Mouse (Mus musculus) liver, postnatal 0 days (tissue): ENCODE results near the gene Bpifb2. TPM values are rescaled to one million over a fixed set of nuclear protein-coding genes. Genes with fewer than 3 reads are reported as not detected.

Experiments used
- ATAC-seq: fragments of 200-750 bp; cut with Nextera tagmentation; 2 replicates; pipeline ENCODE4 v1.8.0; 2017; ENCODE audit warnings: mild to moderate bottlenecking, moderate library complexity
- DNase-seq: peaks from one replicate; pipeline ENCODE4 v3.0.0-alpha.2; 2016
- H3K27ac ChIP-seq: fragments of 300-500 bp; sonication (generic); 2 replicates; pipeline ENCODE4 v1.5.1; 2014; ENCODE audit warnings: antibody characterized with exemption, moderate library complexity, mild to moderate bottlenecking, low read depth
- H3K27me3 ChIP-seq: fragments of 300-500 bp; sonication (generic); 2 replicates; pipeline ENCODE4 v1.6.1; 2014; ENCODE audit warnings: low read length, control low read depth, mixed read lengths; ENCODE audit not compliant: insufficient read depth
- H3K36me3 ChIP-seq: fragments of 300-500 bp; sonication (generic); replicated peaks from 2 replicates; pipeline ENCODE4 v1.6.1; 2014; ENCODE audit warnings: mild to moderate bottlenecking, control low read depth, low read length, moderate library complexity, mixed read lengths; ENCODE audit not compliant: insufficient read depth
- H3K4me1 ChIP-seq: fragments of 300-500 bp; sonication (generic); 2 replicates; pipeline ENCODE4 v1.6.1; 2014; ENCODE audit warnings: antibody characterized with exemption, mild to moderate bottlenecking, control low read depth; ENCODE audit not compliant: insufficient read depth
- H3K4me2 ChIP-seq: fragments of 300-500 bp; sonication (generic); 2 replicates; pipeline ENCODE4 v1.6.1; 2014; ENCODE audit warnings: low read depth, mild to moderate bottlenecking, low read length, moderate library complexity, mixed read lengths
- H3K4me3 ChIP-seq: fragments of 300-500 bp; sonication (generic); 2 replicates; pipeline ENCODE4 v1.5.1; 2014; ENCODE audit warnings: low read depth, low read length
- H3K9ac ChIP-seq: fragments of 300-500 bp; sonication (generic); replicated peaks from 2 replicates; pipeline ENCODE4 v1.6.1; 2014; ENCODE audit warnings: mild to moderate bottlenecking, moderate library complexity
- H3K9me3 ChIP-seq: fragments of 300-500 bp; sonication (generic); 2 replicates; pipeline ENCODE4 v1.6.1; 2016; ENCODE audit warnings: mild to moderate bottlenecking, control low read depth, low read length, mixed read lengths
- CTCF ChIP-seq: sonication (generic); IDR thresholded peaks from 2 replicates; pipeline ENCODE4 v1.5.1; 2016; ENCODE audit warnings: antibody characterized with exemption, low read depth
- EP300 ChIP-seq: IDR thresholded peaks from 2 replicates; pipeline ENCODE4 v1.6.1; 2016; ENCODE audit warnings: antibody characterized with exemption, low read depth, mild to moderate bottlenecking
- WGBS: fragments of 180-500 bp; shearing (Covaris S2); extraction: QIAGEN DNeasy Blood & Tissue Kit; methylation state at CpG from one replicate; pipeline ENCODE4 v1.1.7; 2014; ENCODE audit not compliant: insufficient replicate concordance; 5-methylcytosine and 5-hydroxymethylcytosine counted together
- polyA plus RNA-seq: library from polyadenylated mRNA; unstranded; fragments of >200 nt; fragmentation: Nextera tagmentation; extraction: Ambion mirVana; gene quantifications from 2 replicates; pipeline ENCODE4 v1.2.1, GENCODE M21; 2015

The Bpifb2 gene
- polyA plus RNA-seq, 1 experiment from 2014 or later, result not detected

GRCm38 (mm10) chr2:153937843-153938242 lies 63.0 kb downstream of the Bpifb2 start, which contains the start of gene Bpifb4:
Bpifb4 (plus strand) TSS chr2:153938212.
- Histone ChIP-seq H3K4me1 (no peaks in the 10 kb centered on the region), H3K36me3 (no peaks in the 10 kb centered on the region), H3K4me3 (no peak within 1 kb of the TSS), H3K27ac (no peak within 1 kb of the TSS), H3K27me3 (0 out of 2 replicates have a peak, but pooled peaks cover 2% of the 10 kb centered on the region), H3K9ac (no peak within 1 kb of the TSS), H3K9me3 (no peaks in the 10 kb centered on the region), H3K4me2 (no peak within 1 kb of the TSS)
- no peak for DNase-seq
- ATAC-seq, result no peak
- 35% methylated on average over 5 of the region's 5 CpGs for WGBS
- TF ChIP-seq EP300 (no peak), CTCF (no peak)

DNA sequence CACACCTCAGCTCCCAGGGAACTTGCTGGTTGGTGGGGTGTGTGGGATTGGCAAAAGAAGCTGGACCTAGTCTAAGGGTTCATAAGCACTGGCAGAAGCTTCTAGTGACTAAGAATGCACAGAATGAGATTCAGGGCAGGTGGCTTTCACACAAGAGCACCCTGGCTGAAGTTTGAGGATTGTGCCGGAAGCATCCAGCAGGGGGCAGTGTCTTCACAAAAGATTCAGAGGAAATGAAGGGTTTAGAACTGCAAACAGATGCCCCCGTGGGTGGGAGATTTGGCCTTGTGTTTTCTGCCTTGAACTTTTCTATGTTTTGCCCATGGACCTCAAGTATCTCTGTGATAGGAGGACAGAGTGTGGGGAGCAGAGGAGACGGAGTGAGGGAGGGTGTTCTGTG lies 68.7 kb downstream of the Bpifb2 start:
- no peak for ATAC-seq
- WGBS, result 33% methylated on average over 3 of the region's 3 CpGs
- H3K9ac ChIP-seq, result no peak overlapping the region
- no peak overlapping the region for H3K4me2 ChIP-seq
- H3K27ac ChIP-seq, result no peak overlapping the region
- no peaks in the 10 kb centered on the region for H3K27me3 ChIP-seq
- no peaks in the 10 kb centered on the region for H3K4me1 ChIP-seq
- H3K4me3 ChIP-seq, result no peak overlapping the region
- peak; percentile 70 for DNase-seq
- no peaks in the 10 kb centered on the region for H3K9me3 ChIP-seq
- peak; percentile 73 for TF ChIP-seq CTCF
- no peak for TF ChIP-seq EP300
- no peaks in the 10 kb centered on the region for H3K36me3 ChIP-seq

GRCm38 (mm10) chr2:153944567-153944966 lies 69.7 kb downstream of the Bpifb2 start:
- H3K27me3 ChIP-seq, result no peaks in the 10 kb centered on the region
- ATAC-seq (peak; percentile 82), DNase-seq (peak; percentile 41)
- H3K9ac ChIP-seq, result no peak overlapping the region
- H3K27ac ChIP-seq, result no peak overlapping the region
- H3K9me3 ChIP-seq, result no peaks in the 10 kb centered on the region
- WGBS, result 59% methylated on average over 8 of the region's 8 CpGs
- no peak overlapping the region for H3K4me3 ChIP-seq
- no peaks in the 10 kb centered on the region for H3K36me3 ChIP-seq
- no peaks in the 10 kb centered on the region for H3K4me1 ChIP-seq
- no peak for TF ChIP-seq CTCF
- TF ChIP-seq EP300, result no peak
- H3K4me2 ChIP-seq, result no peak overlapping the region

Other genes with a start within 250 kb of the Bpifb2 start
- gene Commd7, start 242.3 kb upstream of the Bpifb2 start, polyA plus RNA-seq, result 31.2 and 32.9 TPM in 2 replicates
- 4.8 and 5.3 TPM in 2 replicates for gene Dnmt3b, start 225.6 kb upstream of the Bpifb2 start, polyA plus RNA-seq
- gene Dnmt3c, start 178.4 kb upstream of the Bpifb2 start, polyA plus RNA-seq, result 0.19 and 0.46 TPM in 2 replicates
- 79.0 and 79.2 TPM in 2 replicates for gene Mapre1, start 133.8 kb upstream of the Bpifb2 start, polyA plus RNA-seq
- 0.04 TPM in 1 of 2 replicates, not detected in the other for gene Efcab8, start 95.1 kb upstream of the Bpifb2 start, polyA plus RNA-seq
- gene Sun5, start 4.0 kb upstream of the Bpifb2 start, polyA plus RNA-seq, result not detected in 2 replicates
- gene Bpifb6, start 25.3 kb downstream of the Bpifb2 start, polyA plus RNA-seq, result not detected in 2 replicates
- 0.08 TPM in 1 of 2 replicates, not detected in the other for gene Bpifb3, start 43.2 kb downstream of the Bpifb2 start, polyA plus RNA-seq
- not detected in 2 replicates for gene Bpifb4, start 63.2 kb downstream of the Bpifb2 start, polyA plus RNA-seq
- gene Bpifa6, start 99.9 kb downstream of the Bpifb2 start, polyA plus RNA-seq, result not detected in 2 replicates
- not detected in 2 replicates for gene Bpifa2, start 133.2 kb downstream of the Bpifb2 start, polyA plus RNA-seq